Mouse (Mus musculus): ENCODE measurements around the gene Nadk2. TPM values are rescaled to one million over a fixed set of nuclear protein-coding genes. Genes with fewer than 3 reads are reported as not detected.

Gene Nadk2
- polyA plus RNA-seq, 1 experiment from 2014 or later, result 37.2 TPM

DNA sequence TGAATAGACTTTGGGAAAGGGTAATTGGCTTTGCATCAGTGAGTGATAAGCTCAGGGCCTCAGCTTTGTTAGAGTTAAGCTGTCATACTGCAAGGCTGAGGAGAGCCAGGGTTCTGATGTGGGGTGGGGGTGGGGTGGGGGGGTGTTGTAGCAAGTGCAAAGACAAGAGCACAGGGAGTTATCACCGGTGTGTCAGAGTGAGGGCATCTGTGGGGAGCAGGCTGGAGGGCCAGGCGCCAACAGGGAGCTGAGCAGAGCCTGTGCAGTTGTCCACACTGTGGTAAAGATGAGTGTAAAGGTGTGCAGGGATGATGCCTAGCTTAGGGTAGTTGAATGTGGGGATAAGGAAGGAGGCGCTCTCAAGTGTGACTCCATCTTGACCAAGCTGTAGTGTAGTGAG is 10.2 kb downstream of the Nadk2 start:
- no peak overlapping the region for H3K4me3 ChIP-seq (ENCODE audit: low read depth, low read length)
- H3K27me3 ChIP-seq (ENCODE audit: control insufficient read depth, insufficient read depth, low read length), result no peaks in the 10 kb centered on the region
- no peaks in the 10 kb centered on the region for H3K4me1 ChIP-seq (ENCODE audit: control insufficient read depth, insufficient read depth, low read length)
- ATAC-seq (ENCODE audit: insufficient number of reproducible peaks, low FRiP score, low TSS enrichment, low read depth) (no peak), DNase-seq (ENCODE audit: low spot score) (no peak)
- no peak overlapping the region for H3K27ac ChIP-seq (replicated peaks; ENCODE audit: low read depth, low read length)
- 84% methylated on average over 3 of the region's 3 CpGs for WGBS
- H3K36me3 ChIP-seq (ENCODE audit: control insufficient read depth, insufficient read depth, low read length), result peaks cover 5% of the 10 kb centered on the region; the same call in 1 of the 2 replicates
- no peaks in the 10 kb centered on the region for H3K9me3 ChIP-seq (ENCODE audit: control insufficient read depth, low read length)
- H3K4me2 ChIP-seq (ENCODE audit: low read depth, severe bottlenecking), result no peak overlapping the region
- no peak overlapping the region for H3K9ac ChIP-seq (ENCODE audit: low read length)

DNA sequence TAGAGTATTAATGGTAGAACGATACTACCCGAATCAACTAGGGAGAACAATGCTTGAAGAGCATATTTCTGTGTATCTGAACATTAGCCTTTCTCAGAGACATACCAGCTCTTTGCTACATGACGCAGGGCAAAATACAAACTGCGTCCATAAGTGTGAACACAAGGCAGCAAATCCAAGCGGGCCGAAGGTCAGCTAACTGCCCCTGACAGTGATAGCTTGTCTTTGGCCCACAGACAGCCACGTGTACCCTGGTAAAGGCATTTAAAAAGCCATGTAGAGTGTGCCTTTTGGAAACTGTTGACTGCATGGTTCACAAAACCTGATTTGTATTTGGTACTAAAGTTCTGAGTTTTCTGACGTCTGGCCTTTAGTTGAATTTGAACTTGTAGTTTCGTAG is 11.7 kb downstream of the Nadk2 start:
- Histone ChIP-seq H3K9me3 (ENCODE audit: control insufficient read depth, low read length) (no peaks in the 10 kb centered on the region), H3K4me3 (ENCODE audit: low read depth, low read length) (no peak overlapping the region), H3K4me2 (ENCODE audit: low read depth, severe bottlenecking) (no peak overlapping the region), H3K9ac (ENCODE audit: low read length) (no peak overlapping the region), H3K27me3 (ENCODE audit: control insufficient read depth, insufficient read depth, low read length) (no peaks in the 10 kb centered on the region), H3K27ac (replicated peaks; ENCODE audit: low read depth, low read length) (no peak overlapping the region), H3K4me1 (ENCODE audit: control insufficient read depth, insufficient read depth, low read length) (no peaks in the 10 kb centered on the region), H3K36me3 (ENCODE audit: control insufficient read depth, insufficient read depth, low read length) (peaks cover 5% of the 10 kb centered on the region; the same call in 1 of the 2 replicates)
- DNase-seq (ENCODE audit: low spot score), result no peak
- ATAC-seq (ENCODE audit: insufficient number of reproducible peaks, low FRiP score, low TSS enrichment, low read depth), result no peak
- WGBS, result 91% methylated on average over 9 of the region's 9 CpGs

DNA sequence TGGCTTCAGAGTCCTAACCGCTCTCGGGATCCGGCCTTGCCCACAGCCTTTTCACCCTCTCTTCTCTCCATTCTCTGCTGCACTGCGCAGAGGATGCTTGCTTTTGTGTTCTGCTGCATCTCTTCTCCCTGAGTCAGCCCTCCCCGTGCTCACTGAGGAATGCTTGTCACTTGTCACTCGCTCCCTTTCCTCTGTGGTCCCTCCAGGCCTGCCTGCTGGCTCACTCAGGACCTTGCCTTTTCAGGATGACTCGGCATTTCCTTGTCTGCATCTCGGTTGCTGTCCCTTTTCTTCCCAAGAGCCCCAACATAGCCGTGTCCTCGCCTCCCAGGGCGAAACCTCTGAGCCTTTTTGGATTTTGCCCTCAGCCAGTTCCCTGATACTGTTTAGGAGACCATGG is 15.8 kb downstream of the Nadk2 start:
- no peak overlapping the region for H3K4me3 ChIP-seq (ENCODE audit: low read depth, low read length)
- no peaks in the 10 kb centered on the region for H3K27me3 ChIP-seq (ENCODE audit: control insufficient read depth, insufficient read depth, low read length)
- 84% methylated on average over 11 of the region's 11 CpGs for WGBS
- no peaks in the 10 kb centered on the region for H3K4me1 ChIP-seq (ENCODE audit: control insufficient read depth, insufficient read depth, low read length)
- no peak overlapping the region for H3K27ac ChIP-seq (replicated peaks; ENCODE audit: low read depth, low read length)
- DNase-seq (ENCODE audit: low spot score), result no peak
- H3K36me3 ChIP-seq (ENCODE audit: control insufficient read depth, insufficient read depth, low read length), result peaks cover 8% of the 10 kb centered on the region; the same call in 1 of the 2 replicates
- ATAC-seq (ENCODE audit: insufficient number of reproducible peaks, low FRiP score, low TSS enrichment, low read depth), result no peak
- no peaks in the 10 kb centered on the region for H3K9me3 ChIP-seq (ENCODE audit: control insufficient read depth, low read length)
- no peak overlapping the region for H3K9ac ChIP-seq (ENCODE audit: low read length)
- H3K4me2 ChIP-seq (ENCODE audit: low read depth, severe bottlenecking), result no peak overlapping the region

DNA sequence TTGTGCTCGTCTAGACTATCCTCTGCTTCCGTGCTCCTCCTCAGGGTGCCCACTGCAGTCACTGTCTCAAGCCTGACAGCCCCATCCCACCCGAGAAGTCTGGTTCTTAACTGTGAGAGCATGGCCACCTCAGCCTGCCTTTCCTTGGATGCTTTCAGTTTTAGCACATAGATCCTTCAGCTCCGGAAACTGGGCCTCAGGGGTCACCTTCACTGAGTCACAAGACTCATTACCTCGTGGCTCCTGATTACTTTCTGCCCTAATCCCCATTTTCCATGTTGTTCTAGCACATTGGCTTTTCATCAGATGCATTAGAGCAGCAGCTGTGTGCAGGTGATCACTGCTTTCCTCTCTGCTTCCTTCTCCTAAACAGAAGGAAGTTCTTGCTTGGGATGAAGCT is 16.4 kb downstream of the Nadk2 start:
- H3K4me2 ChIP-seq (ENCODE audit: low read depth, severe bottlenecking), result no peak overlapping the region
- no peaks in the 10 kb centered on the region for H3K27me3 ChIP-seq (ENCODE audit: control insufficient read depth, insufficient read depth, low read length)
- 87% methylated on average over 5 of the region's 5 CpGs for WGBS
- no peaks in the 10 kb centered on the region for H3K9me3 ChIP-seq (ENCODE audit: control insufficient read depth, low read length)
- H3K9ac ChIP-seq (ENCODE audit: low read length), result no peak overlapping the region
- H3K4me1 ChIP-seq (ENCODE audit: control insufficient read depth, insufficient read depth, low read length), result no peaks in the 10 kb centered on the region
- no peak overlapping the region for H3K27ac ChIP-seq (replicated peaks; ENCODE audit: low read depth, low read length)
- H3K4me3 ChIP-seq (ENCODE audit: low read depth, low read length), result no peak overlapping the region
- no peak for DNase-seq (ENCODE audit: low spot score)
- peaks cover 8% of the 10 kb centered on the region; the same call in 1 of the 2 replicates for H3K36me3 ChIP-seq (ENCODE audit: control insufficient read depth, insufficient read depth, low read length)
- ATAC-seq (ENCODE audit: insufficient number of reproducible peaks, low FRiP score, low TSS enrichment, low read depth), result no peak

DNA sequence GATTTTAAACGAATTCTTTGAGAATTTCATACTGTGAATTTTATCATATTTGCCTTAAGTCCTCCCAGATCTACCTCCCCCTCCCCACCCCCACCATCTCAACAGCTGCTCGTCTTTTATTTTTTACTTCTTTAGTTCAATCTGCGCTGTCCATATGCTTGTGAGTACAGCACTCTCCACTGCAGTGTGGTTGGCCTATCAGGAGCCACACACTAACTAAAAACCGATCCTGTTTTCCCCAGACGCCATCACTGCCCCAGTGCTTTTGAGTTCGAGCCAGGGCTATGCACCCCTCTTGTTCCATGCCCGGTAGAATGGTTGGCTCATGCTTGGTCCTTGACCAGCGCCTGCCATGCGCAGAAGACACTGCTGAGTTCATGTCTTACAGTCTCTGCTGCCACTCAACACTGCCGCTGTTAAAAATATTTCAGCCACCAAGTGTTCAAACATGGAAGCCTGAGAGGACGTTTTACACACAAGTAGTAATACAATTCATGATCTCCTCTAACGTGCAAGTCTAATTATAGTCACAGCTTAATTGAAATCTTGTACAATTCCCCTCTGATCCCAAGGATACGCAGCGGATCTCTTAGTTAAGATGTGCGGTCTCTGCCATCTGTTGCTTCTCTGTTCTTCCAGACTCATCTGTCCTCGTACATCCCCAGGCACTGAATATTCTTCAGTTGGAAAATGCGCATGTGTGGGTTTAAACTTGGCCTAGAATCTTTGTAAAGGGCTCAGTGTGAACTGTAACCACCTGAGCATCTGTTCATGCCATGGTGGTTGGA is 17.0 kb downstream of the Nadk2 start:
- ATAC-seq (ENCODE audit: insufficient number of reproducible peaks, low FRiP score, low TSS enrichment, low read depth), result no peak
- Histone ChIP-seq H3K9me3 (ENCODE audit: control insufficient read depth, low read length) (no peaks in the 10 kb centered on the region), H3K36me3 (ENCODE audit: control insufficient read depth, insufficient read depth, low read length) (peaks cover 10% of the 10 kb centered on the region; the same call in 1 of the 2 replicates), H3K9ac (ENCODE audit: low read length) (no peak overlapping the region), H3K4me1 (ENCODE audit: control insufficient read depth, insufficient read depth, low read length) (no peaks in the 10 kb centered on the region), H3K27me3 (ENCODE audit: control insufficient read depth, insufficient read depth, low read length) (no peaks in the 10 kb centered on the region), H3K27ac (replicated peaks; ENCODE audit: low read depth, low read length) (no peak overlapping the region), H3K4me2 (ENCODE audit: low read depth, severe bottlenecking) (no peak overlapping the region), H3K4me3 (ENCODE audit: low read depth, low read length) (no peak overlapping the region)
- no peak for DNase-seq (ENCODE audit: low spot score)
- WGBS, result 92% methylated on average over 17 of the region's 17 CpGs

DNA sequence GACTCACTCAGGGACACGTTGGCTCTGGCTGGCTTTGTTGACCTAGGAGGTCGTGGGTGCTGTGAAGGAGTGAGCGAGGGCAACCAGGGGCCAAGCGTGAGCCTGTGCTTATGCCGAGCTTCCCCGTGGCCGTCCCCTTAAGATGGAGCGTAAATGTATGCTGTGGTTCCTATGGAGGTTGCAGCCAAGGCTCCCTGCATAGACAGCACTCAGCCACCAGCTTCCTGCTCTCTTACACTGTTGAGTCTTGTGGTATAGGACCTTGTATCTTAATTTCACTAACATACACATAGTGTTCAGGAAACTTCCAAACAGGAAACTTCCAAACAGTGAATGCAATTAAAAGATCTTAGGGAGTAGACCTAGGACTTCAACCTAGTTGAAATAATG is 17.6 kb downstream of the Nadk2 start:
- no peak overlapping the region for H3K4me2 ChIP-seq (ENCODE audit: low read depth, severe bottlenecking)
- H3K9me3 ChIP-seq (ENCODE audit: control insufficient read depth, low read length), result no peaks in the 10 kb centered on the region
- H3K27ac ChIP-seq (replicated peaks; ENCODE audit: low read depth, low read length), result no peak overlapping the region
- H3K36me3 ChIP-seq (ENCODE audit: control insufficient read depth, insufficient read depth, low read length), result peaks cover 15% of the 10 kb centered on the region; the same call in 1 of the 2 replicates
- H3K27me3 ChIP-seq (ENCODE audit: control insufficient read depth, insufficient read depth, low read length), result no peaks in the 10 kb centered on the region
- 78% methylated on average over 8 of the region's 8 CpGs for WGBS
- ATAC-seq (ENCODE audit: insufficient number of reproducible peaks, low FRiP score, low TSS enrichment, low read depth) (no peak), DNase-seq (ENCODE audit: low spot score) (no peak)
- no peak overlapping the region for H3K9ac ChIP-seq (ENCODE audit: low read length)
- no peak overlapping the region for H3K4me3 ChIP-seq (ENCODE audit: low read depth, low read length)
- H3K4me1 ChIP-seq (ENCODE audit: control insufficient read depth, insufficient read depth, low read length), result no peaks in the 10 kb centered on the region

DNA sequence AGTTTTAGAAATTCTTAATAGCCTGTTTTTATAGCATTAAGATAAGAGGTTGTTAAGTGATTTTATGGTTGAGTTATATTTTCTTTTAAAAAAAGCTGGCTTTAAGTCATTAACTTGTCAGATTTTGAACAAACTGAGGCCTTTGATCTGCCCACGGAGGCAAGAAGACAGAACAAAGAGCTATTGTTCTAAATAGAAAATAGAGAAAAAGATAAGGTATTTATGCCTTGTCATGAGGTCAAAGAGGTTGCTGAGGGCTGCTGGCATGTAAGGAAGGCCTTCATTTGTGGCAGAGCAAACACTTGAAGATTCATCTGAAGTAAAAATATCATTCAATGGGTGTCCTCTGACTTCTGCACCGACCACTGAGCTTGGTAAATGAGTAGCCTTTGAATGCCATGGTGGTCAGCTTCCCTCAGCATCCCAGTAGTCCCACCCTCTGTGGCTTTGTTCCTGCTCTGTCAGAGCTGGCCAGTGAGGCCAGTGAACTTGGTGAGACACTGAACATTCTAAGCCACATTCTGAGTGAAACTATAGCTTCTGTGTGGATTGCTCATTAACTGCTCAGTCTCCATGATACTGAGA is 18.2 kb downstream of the Nadk2 start:
- no peaks in the 10 kb centered on the region for H3K27me3 ChIP-seq (ENCODE audit: control insufficient read depth, insufficient read depth, low read length)

DNA sequence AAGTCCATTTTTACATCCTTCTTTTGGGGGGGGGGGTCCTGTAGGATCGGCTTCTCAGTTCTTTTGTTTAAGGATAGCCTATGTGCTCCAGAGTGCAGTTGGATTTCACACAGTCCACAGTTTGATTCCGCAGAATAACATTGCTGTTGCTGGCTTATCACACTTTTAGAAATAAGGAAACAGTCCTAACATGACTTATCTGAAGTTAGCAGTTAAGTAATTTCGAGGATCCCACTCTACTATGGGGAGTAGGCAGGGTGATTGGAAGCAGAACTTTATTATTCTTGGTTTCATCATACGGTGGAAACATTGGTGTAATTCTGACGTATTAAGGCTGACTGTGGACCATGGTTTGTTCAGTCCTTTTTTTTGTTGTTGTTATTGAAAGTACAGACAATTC is 19.6 kb downstream of the Nadk2 start:
- Histone ChIP-seq H3K4me3 (ENCODE audit: low read depth, low read length) (no peak overlapping the region), H3K4me1 (ENCODE audit: control insufficient read depth, insufficient read depth, low read length) (no peaks in the 10 kb centered on the region), H3K9me3 (ENCODE audit: control insufficient read depth, low read length) (no peaks in the 10 kb centered on the region), H3K36me3 (ENCODE audit: control insufficient read depth, insufficient read depth, low read length) (peaks cover 14% of the 10 kb centered on the region; the same call in 1 of the 2 replicates), H3K27me3 (ENCODE audit: control insufficient read depth, insufficient read depth, low read length) (no peaks in the 10 kb centered on the region), H3K4me2 (ENCODE audit: low read depth, severe bottlenecking) (no peak overlapping the region), H3K27ac (replicated peaks; ENCODE audit: low read depth, low read length) (no peak overlapping the region), H3K9ac (ENCODE audit: low read length) (no peak overlapping the region)
- 93% methylated on average over 5 of the region's 5 CpGs for WGBS
- no peak for DNase-seq (ENCODE audit: low spot score)
- no peak for ATAC-seq (ENCODE audit: insufficient number of reproducible peaks, low FRiP score, low TSS enrichment, low read depth)

More for the DNA sequence above, 18.2 kb downstream of the Nadk2 start:
- H3K4me2 ChIP-seq (ENCODE audit: low read depth, severe bottlenecking), result no peak overlapping the region
- no peak overlapping the region for H3K9ac ChIP-seq (ENCODE audit: low read length)
- ATAC-seq (ENCODE audit: insufficient number of reproducible peaks, low FRiP score, low TSS enrichment, low read depth) (no peak), DNase-seq (ENCODE audit: low spot score) (no peak)
- no peak overlapping the region for H3K4me3 ChIP-seq (ENCODE audit: low read depth, low read length)
- H3K9me3 ChIP-seq (ENCODE audit: control insufficient read depth, low read length), result no peaks in the 10 kb centered on the region
- no peaks in the 10 kb centered on the region for H3K4me1 ChIP-seq (ENCODE audit: control insufficient read depth, insufficient read depth, low read length)
- peaks cover 12% of the 10 kb centered on the region; the same call in 1 of the 2 replicates for H3K36me3 ChIP-seq (ENCODE audit: control insufficient read depth, insufficient read depth, low read length)
- 68% methylated on average over 2 of the region's 2 CpGs for WGBS
- H3K27ac ChIP-seq (replicated peaks; ENCODE audit: low read depth, low read length), result no peak overlapping the region

Data from limb, embryonic 11.5 days (tissue).